Comparison of ENCODE assay signal across 19 mouse cellular contexts in the genomic region with DNA sequence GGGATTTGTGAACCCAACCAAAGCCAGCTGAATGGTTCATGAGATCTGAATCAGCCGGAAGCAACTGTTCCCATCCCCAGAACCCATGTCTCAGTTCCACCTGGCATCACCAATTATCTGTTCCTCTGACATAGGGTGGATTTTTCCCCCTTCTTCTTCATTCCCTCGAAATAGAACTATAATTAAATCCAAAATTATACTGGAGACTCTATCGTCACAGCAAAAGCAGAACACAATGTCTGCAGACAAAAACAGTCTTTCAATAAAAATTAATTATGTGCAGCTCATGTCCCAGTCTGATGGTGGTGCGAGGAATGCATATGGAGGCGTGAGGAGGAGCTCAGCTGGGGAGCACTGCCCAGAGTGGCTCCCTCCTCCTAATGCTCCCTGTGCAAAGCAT.
DNase-seq lines count a peak whose midpoint lies in the region.
"Had no signal": no experiment of that assay in that cellular context is flagged by ENCODE, and none has a peak within 500 bp of the region (broad histone marks: within the 10 kb centered on the region; RNA-seq: fewer than 3 reads in every experiment).

No protein-coding gene starts in this region.

- peak; percentile 50 for DNase-seq in left cerebral cortex, adult 11 months (ENCODE audit: low spot score)
- no peak for DNase-seq in left cerebral cortex, postnatal 4 days
- DNase-seq in right cerebral cortex, postnatal 36 days (ENCODE audit: low spot score in 2 of 2), result peak; percentile 25 to 30
- DNase-seq in right cerebral cortex, postnatal 4 days, result no peak
- peak; percentile 35 for DNase-seq in layer of hippocampus, adult 9-10 months (ENCODE audit: low spot score)
- DNase-seq in heart, postnatal 10 days, result no peak
- DNase-seq in adrenal gland, adult 8-10 months, result no peak
- DNase-seq: adrenal gland, postnatal 36 days; B cell, adult 2 months; cerebellum, adult 2 months; cerebellum, postnatal 14 days; heart, adult 2 months; kidney, adult 9 months; kidney, postnatal 14 days; liver, embryonic 13.5 days; lung, adult 18-20 months; retina, postnatal 1 day; thymus, adult 18-20 months; thymus, postnatal 36 days had no signal

- intact Hi-C loops in left cerebral cortex, postnatal 4 days (cut with DNase I), result no loop called here
- intact Hi-C loops in heart, postnatal 10 days (cut with DNase I), result no loop called here

Comparison
In these comparisons a context has a peak if more than half of its experiments do, and no peak if none do; other contexts are left out.
1. DNase-seq: peak in left cerebral cortex, adult 11 months (single experiment), right cerebral cortex, postnatal 36 days (2 of 2) and layer of hippocampus, adult 9-10 months (single experiment); none in left cerebral cortex, postnatal 4 days (single experiment), right cerebral cortex, postnatal 4 days (single experiment), heart, postnatal 10 days (0 of 2) and adrenal gland, adult 8-10 months (single experiment).